Mouse (Mus musculus) adrenal gland, adult (tissue): ENCODE results near the gene Myrf.
"Not testable (repeated sequence)": the region's sequence is repeated elsewhere in the genome, so short reads cannot be mapped to it uniquely, and the experiment has no call there.

ENCODE experiments used
- DNase-seq, 2 experiments: peaks; one replicate each; pipeline ENCODE4 v3.0.0; 2022 to 2023; ENCODE audit warnings: low spot score in 1 of 2; ENCODE audit not compliant: inconsistent age in 2 of 2

Myrf gene

GRCm38 (mm10) chr19:10182670-10183298, 57.8 kb downstream of the Myrf start, which contains the start of gene Fads1:
Fads1 (plus strand) TSS chr19:10182888.
- DNase-seq, result peak; percentile 97

GRCm38 (mm10) chr19:10182142-10182541, 58.4 kb downstream of the Myrf start:
- DNase-seq, result no peak

DNA sequence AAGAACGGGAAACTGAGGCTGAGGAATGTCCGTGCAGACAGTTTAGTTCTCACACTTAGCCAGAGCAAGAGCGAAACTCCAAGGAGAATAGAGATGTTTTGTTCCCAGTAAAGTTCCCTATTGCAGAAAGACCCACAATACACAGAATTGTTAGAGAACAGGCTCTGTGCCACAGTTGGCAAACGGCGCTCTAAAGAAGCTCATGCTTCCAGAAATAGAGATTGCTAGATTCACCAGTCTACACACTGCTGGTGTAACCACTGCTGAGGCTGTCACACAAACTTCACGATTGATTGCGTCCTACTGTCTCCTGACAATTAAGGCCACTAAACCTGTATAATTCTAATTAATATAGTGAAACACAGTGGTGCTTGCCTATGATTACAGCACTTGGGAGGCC, 59.3 kb downstream of the Myrf start:
- DNase-seq, result peak in 1 of 2 experiments; percentile 54

- peak; percentile 73 to 81 for DNase-seq
Measured at GRCm38 (mm10) chr19:10176941-10177372, 63.6 kb downstream of the Myrf start.

DNA sequence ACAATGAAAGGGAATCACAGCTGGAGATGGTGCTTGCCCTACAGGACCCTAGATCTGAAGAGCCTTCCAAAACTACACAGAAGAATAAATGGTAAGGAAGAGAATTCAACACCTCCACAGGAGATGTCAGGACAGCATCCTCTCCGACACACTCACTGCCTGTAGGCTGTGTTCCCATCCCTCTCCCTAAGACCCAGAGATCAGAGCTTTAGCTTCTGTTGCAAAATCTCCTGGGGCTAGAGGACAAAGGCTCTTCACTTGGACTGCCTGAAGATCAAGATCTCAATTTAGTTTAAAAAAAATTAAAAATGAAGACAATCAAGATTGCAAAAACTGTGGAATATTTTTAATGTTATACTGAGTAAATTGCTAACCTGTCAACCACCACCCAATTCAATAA, 64.1 kb downstream of the Myrf start:
- no peak for DNase-seq

DNA sequence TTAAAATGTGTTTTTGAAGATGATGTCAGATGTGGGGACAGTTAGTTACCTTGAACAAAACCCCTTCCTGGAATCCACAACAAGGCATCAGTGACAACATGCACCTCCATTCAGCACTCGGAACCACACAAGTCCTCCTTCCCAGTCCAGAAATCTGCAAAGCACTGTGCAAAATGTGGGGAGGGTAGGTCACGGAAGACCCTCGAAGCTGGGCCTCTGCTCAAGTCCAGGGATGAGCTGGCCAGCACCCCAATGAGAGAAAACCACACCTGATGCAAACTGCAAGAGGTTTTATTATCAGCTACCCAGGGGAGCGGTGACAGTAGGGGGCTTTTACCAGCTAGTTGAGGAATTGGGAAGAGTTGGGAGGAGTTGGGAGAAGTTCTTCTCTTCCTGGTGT, 65.6 kb downstream of the Myrf start:
- DNase-seq, result peak in 1 of 2 experiments; percentile 28

DNA sequence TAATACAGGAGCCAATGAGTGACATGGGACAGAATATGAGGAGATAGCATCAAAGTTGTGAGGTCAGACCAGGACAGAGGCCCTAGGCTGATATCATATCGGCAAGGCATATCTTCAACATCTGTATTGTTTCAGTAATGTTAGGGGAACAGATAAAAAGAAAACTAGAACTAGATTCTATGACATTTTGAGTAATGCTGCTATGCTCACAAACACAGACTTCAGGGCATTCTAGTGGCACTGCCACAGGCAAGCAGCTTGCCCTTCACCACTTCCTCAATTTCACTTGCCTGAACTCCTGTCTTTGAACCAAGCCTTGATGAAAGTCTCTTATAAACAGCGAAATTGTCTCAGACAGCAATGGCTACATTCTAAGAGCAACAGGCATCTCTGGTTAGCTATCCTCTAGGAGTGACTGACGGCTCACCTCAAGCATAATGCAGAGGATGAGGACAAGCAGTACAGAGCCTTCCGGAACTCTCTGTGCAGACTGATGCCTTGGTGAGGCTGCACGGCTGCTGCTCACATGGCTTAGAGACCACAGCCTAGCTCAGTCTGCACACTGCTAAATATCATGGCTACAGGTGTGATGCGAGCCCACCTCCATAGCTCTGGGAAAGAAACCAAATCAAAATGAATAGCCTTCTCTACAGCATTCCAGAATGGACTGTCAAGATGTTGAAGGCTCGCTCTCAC, 66.6 kb downstream of the Myrf start:
- DNase-seq, result peak in 1 of 2 experiments; percentile 21

GRCm38 (mm10) chr19:10173116-10173718, 67.3 kb downstream of the Myrf start:
- DNase-seq, result peak in 1 of 2 experiments; percentile 36

GRCm38 (mm10) chr19:10171846-10172245, 68.7 kb downstream of the Myrf start:
- DNase-seq, result peak in 1 of 2 experiments; percentile 33

DNA sequence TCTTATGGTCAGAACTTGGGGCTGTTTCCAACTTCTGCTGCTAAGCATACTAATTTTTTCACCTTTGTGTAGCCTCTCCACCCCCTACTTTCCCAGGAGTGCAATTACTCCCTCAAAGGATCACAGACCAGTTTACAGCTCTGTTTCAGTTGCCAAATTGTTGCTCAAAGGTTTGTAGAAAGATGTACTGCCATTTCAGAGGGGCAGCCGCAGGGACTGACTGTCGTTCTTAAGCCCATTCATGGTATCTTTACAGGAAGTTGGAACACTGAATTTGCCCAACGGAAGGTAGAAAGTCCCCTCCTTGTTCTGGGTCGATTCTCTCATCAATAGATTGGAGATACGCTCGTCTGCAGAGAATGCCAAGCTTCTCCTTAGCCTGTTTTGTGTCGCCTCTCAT, 69.2 kb downstream of the Myrf start:
- peak in 1 of 2 experiments; percentile 26 for DNase-seq

DNA sequence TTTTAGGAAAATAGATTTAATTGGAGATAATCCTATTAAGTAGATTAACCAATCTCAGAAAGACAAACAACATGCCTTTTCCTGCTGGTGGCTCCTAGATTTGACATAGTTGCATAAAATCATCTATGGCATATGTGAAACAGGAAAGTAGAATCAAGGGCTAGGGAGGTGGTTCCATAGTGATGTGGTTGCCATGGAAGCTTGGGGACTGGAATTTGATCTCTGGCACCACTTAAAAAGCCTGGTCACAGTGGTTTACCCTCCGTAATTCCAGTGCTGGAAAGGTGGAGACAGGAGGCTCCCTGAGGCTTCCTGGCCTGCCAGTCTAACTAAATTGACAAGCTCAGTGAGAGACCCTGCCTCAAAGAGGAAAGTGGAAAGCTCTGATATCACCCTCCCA, 70.1 kb downstream of the Myrf start:
- peak in 1 of 2 experiments; percentile 28 for DNase-seq

GRCm38 (mm10) chr19:10169692-10170330, 70.7 kb downstream of the Myrf start:
- DNase-seq, result not testable (repeated sequence)

- no peak for DNase-seq
Measured at GRCm38 (mm10) chr19:10169179-10169578, 71.4 kb downstream of the Myrf start.

GRCm38 (mm10) chr19:10168441-10168840, 72.1 kb downstream of the Myrf start:
- DNase-seq, result no peak

- no peak for DNase-seq
Measured at GRCm38 (mm10) chr19:10167951-10168350, 72.6 kb downstream of the Myrf start.

DNA sequence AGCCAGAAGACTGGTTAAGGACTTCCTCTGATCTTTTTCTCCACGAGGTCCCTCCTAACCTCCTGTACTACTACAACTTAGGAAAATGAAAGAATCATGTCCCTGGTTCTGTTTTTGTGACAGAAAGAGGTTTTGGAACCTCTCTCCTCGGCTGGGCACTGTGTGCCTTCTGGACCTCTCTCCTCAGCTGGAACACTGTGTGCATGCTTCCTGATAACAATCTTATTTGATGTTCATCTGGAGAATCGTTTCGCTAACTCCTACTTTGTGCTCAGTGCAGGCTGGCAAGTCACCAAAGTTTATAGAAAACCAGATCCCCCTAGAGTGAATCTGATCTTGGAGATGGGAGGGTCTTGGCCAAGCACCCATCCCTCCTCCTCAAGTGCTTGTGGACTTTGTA, 73.4 kb downstream of the Myrf start:
- no peak for DNase-seq

- DNase-seq, result not testable (repeated sequence)
Measured at GRCm38 (mm10) chr19:10165928-10166327, 74.6 kb downstream of the Myrf start.

- peak; percentile 59 to 79 for DNase-seq
Measured at GRCm38 (mm10) chr19:10163896-10164295, 76.7 kb downstream of the Myrf start.
